Mouse (Mus musculus): ENCODE measurements around the gene Btrc.
A peak's percentile ranks its signal among the peaks of the same experiment; 100 is the strongest.

Gene Btrc

DNA sequence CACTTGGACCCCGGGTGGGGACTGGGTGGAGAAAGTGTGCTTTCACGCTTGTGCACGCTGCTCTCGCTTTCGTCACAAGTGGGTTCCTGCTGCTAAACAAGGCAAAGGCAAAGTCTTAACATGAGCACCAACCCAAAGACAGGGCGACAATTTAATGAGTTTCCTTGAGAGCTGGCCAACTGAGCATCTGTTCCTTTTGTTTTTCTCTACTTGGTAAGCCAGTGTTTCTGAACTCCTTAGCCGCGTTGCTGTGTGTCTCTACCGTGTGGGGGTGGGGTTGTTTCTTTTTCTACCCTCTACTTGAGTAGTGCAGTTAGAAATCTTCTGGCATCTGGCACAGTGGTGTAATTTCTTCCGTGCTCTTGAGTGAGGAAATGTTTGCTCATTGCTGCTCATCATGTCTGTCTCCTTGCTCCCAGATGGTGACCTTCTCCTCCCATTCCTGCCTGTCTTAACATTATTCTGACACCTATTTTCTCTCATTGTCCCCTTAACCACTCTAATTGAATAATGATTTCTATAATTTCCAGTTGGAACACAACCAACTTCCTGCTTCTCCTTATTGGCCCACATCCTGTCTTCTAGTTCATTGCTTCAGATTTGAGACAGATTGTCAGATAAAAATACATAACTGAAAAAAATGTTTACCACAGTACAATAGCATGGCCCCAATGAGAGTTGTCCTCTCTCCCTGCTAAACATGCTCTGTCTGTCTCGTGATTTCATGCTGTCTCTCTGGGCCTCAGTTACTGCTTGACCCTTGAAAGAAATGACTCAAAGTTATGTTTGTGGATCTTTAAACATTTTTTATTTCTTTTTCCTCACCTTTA lies 109.4 kb downstream of the Btrc start:
- peak; percentile 56 for DNase-seq (ENCODE audit: low read depth)

DNA sequence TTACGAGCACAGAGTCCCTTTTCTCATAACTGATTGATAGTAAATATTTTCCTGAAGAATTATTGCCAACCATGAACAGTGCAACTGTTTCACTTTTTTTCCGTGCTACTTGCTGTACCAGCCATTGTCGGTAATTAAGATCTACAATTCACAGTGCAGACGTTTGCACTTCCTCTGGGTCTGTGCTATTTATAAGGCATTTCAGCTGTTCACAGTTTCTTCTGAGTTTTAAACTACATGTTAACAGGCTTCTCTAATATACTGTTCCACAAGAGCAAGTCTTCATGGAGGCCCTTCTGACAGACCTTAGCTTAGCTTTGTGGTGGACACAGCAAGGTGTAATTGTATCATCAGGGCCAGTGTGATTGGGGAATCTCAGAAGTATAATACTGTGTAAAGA lies 111.2 kb downstream of the Btrc start:
- DNase-seq (ENCODE audit: low read depth) = peak; percentile 9

DNA sequence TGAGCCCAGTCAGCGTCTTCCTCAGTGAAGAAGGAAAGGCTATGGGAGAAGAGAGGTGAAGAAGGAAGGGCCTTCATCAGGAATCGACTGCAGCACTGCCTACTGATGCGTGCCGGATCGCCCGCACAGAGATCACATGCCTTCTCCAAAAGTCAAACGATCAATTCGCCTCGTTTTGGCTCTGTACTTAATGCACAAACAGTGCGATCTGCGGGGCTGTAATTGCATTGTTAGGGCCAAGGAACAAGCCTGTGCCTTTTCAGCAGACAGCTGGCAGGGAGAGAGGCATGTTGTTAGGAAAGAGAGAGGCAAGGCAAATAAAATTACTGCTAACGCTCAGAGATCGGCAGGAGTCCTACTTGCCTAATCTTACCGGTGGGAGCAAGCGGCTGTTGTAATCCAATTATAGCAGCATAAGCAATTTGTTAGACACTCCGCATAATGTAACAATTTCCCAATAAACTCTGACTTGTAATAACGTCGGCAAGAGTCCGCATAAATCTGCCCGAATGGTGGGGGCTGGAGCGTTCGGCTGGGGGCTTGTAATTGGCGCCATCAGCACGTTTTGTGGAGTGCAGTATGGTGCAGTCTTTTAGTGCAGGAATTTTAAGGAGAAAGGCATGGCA lies 112.5 kb downstream of the Btrc start:
- DNase-seq (ENCODE audit: low read depth) = no peak

DNA sequence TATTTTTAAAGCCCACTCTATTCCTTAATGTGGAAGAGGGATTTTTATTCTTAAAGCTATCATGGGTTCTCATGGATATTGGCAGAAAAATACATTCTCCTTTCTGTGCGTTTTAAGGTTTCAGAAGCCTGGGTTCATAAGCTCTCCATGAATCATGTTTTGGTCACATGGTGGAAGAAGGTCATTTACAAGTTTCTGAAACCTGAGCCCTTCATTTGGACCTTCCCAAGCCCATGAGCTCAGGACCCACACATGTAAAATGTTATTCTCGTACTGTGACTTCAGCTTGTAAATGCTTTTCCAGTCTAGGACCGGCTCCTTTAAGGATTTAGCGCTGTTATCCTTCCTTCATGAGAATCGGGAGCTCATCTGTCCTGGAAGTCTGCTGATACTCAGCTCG lies 116.0 kb downstream of the Btrc start:
- no peak for DNase-seq (ENCODE audit: low read depth)

DNA sequence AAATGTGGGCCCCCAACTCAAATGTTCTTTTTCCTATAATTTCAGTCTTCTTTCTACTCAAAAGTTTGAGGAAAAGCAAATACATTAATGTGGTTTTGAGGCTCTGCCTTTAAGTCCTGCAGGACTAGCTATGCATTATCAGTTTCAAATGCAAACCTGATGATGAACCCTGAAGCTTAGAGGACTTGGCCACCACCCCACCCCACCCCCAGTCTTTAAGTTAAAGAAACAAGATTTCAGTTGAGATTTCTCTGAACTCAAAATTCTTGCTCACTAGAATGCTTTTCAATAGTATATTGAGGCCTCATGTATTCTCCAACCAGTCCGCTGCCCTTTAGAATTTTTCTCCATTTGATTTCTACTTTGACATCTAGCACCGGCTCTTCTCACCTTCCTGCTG lies 117.0 kb downstream of the Btrc start:
- no peak for DNase-seq (ENCODE audit: low read depth)

DNA sequence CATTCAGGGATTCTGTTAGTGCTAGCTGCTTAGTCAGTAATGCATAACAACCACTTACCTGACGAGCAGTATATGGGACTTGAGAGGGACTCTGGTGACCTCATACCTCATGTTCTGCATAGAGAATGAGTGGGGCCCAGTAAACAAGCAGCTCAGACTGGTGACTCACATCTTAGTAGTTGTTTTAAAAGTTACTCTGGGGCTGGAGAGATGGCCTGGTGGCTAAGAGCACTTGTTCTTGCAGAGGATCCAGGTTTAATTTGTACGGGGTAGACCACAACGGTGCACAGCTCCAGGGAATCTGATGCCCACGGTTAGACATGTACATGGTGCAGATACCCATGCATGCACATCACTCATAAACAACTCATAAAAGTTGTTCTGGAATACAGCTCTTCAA lies 117.4 kb downstream of the Btrc start:
- DNase-seq (ENCODE audit: low read depth) = no peak

DNA sequence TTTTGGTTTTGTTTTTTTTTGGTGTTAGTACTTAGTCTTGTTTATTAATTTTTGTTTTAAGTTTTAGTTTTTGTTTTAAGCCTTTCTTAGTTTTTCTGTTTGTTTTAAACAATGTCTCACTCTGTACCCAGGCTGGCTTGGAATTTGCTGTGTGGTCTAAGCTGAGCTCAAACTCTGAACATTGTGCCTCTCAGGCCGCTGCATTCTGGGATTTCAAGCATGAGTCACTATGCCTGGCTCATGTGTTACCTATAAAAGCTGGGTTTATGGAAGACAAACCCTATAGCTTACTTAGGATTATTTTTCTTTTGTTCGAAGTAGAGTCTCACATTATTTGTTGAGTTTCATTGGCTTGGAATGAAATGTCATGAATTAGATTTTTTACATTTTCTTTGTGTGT lies 119.9 kb downstream of the Btrc start:
- no peak for DNase-seq (ENCODE audit: low read depth)

DNA sequence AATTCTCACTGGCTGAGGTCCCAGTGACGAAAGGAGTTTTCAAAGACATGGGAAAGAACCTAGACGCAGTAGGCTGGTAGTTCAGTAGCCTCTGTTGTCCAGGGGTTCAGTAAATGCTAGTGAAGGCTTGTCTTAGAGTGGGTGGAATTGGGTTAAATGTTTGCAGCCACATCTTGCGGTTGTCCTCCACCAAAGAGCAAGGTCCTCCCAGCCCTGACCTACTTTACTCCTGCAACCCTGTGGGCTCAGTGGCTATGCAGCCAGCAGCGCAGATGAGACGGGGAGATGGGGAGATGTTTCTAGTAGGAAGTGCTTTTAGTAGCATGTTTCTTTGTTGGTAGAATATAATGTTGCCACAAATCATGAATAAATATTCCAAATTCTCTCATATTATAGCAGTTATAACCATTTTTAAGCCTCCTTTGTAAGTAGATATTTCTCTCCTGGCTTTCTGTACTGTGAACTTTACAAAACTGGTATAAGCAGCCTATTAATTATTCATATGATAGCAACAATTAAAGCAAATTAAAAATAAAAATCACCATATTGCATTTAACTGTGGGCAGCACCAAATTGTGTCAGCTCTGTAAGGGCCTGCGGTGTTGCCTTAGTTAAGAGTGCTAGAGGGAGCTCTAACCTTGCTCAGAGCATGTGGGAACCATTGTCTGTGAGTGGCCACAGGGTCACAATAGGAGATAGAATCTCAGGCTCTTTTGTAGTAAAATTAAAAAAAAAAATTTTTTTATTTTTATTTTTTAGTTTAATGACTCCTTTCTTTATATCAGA lies 122.9 kb downstream of the Btrc start:
- DNase-seq (ENCODE audit: low read depth) = no peak

DNA sequence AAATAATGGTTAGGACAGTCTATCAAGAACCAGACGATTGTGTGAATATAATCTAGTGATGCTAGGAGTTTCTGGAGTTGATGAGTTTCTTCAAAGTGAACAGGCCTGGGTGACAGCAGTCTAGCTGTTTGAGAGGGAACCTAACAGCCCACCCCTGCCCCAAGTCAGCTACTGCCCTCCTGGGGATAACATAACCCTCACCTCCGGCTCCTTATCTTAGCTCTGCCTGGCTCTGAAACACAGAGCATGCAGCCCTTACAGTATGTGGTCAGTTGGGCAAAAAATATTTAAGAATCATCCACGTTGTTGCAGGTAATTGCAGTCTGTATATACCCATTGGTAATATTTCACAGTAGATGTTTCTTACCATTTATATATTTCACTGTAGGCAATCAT lies 123.5 kb downstream of the Btrc start:
- DNase-seq (ENCODE audit: low read depth) = no peak

DNA sequence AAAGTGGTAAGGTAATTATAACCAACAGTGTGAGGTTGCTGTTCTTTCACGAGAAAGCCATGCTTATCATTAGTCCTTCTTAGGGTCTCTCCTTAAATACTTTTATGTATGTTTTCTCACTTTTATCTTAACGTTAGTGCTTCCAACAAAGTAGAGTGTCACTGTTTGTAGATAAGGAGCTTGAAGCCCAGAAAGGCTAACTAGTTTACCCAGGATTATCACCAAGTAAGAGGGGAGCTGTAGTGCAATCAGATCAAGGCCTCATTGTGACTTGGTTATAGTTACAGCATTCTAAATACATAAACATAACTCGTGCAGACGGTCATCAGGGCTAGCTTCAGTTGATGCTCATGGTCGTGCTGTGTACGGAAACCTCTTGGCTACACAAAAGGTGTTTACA lies 126.4 kb downstream of the Btrc start:
- DNase-seq (ENCODE audit: low read depth) = no peak

DNA sequence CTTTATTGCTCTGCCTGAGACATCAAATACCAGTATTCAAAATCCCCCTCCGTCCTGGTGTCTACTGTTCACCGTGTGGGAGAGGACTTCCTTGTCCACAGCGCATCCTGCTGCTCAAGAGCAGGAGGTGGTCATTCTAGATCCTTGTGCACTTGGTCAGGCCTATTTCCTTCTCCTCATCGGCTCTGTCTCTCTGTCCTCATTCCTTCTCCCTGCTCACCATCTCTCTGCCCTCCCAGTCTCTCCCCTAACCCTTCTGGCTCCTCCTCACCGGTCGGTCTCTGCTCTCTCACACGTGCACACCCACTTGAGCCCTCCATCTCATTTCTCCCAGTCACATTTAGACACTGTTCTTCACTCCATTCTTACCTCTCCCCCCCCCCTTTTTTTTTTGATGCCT lies 127.7 kb downstream of the Btrc start:
- DNase-seq (ENCODE audit: low read depth) = no peak

DNA sequence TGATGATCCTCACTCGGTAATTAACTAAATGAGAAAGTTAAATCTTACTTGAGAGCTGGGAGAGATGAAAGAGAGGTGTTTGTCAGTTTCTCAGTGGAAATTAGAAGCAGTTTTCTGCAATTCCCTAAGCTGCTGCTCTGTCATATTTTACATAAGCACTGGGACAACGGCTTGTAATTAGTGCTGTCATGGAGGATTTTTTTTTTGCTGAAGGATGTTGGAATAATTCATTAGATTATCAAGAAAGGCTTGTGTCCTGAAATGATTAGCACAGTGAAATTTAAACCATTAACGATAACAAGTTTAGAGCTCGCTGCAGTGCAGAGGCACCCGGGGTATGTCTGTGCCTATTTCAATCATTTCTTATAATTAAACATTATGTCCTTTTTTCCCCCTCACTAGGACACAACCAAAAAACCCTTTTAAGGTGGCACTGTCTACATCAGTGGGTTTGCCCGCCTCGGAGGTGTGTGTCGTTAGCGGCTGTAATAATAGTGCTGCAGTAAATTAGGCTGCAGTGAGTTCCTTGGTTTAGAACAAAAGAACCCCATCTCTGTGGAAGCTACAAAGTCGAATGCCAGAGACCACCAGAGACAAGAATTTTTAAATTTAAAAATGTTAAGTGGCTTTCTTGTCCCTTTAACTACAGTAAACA lies 130.7 kb downstream of the Btrc start:
- DNase-seq (ENCODE audit: low read depth) = no peak

DNA sequence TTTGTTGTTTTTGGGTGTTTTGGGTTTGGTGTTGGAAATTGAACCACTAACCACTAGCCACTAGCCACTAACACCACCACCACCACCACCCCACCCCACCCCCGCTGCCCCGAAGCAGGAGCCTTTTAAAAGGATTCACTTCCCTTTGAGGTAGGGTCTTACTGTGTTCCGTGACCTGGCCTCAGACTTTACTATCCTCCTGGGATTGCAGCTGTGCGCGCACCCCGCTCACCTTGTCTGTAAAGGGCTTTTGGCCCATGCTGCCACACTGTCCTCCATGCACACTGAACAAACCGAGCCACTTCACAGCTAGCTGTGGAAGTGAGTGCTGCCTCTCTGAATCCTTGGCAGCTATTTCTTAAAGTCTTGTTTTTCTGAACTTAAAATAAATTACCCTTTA lies 141.9 kb downstream of the Btrc start:
- no peak for DNase-seq (ENCODE audit: low read depth)

DNA sequence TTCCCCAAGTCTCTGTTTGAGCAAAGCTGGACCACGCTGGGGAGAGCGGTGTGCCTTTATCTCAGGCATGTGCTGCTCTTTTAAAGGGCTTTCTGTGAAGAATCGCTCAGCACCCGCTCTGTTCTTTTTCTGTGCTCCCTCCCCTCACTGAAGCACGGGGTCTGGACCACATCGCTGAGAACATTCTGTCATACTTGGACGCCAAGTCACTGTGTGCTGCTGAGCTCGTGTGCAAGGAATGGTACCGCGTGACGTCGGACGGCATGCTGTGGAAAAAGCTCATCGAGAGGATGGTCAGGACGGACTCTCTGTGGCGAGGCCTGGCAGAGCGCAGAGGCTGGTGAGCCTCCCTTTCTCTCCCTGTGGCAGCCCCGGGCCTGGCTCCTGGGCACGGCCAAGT lies 144.0 kb downstream of the Btrc start:
- no peak for DNase-seq (ENCODE audit: low read depth)

DNA sequence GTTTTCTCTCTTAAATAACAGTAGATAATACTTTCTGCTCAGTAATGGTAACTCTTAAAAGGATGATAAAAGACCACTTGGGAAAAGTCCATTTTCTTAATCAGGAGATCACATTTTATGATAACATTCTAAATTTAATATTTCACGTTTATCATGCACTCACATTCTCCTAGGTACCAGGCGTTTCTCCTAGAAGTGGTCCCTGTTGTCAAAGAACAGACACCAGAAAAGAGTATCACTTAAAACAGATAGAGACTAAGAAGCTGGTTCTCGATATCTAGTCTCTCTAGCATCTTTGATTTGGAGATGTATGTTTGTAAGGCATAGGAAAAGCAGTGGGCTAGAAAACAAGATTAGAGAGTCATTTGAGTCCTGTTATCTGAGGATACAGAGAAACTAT lies 147.1 kb downstream of the Btrc start:
- no peak for DNase-seq (ENCODE audit: low read depth)

DNA sequence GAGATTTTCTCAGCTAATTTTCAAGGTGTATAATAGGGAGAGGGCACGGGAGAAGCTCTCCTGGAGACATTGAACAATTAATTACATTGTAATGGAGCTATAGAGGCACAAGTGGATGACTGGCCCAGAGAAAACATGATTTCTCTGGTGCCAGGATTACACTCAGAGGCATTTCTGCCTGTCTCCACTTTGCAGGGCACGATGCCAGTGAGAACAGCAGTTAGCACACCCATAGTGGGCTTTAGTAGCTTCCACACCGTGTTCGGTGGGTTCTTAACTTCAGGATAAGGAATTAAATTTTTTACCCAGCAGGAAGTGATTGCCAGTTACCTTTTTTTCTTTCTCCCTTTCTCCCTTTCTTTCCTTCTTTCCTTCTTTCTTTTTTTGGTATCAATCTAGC lies 147.9 kb downstream of the Btrc start:
- no peak for DNase-seq (ENCODE audit: low read depth)

DNA sequence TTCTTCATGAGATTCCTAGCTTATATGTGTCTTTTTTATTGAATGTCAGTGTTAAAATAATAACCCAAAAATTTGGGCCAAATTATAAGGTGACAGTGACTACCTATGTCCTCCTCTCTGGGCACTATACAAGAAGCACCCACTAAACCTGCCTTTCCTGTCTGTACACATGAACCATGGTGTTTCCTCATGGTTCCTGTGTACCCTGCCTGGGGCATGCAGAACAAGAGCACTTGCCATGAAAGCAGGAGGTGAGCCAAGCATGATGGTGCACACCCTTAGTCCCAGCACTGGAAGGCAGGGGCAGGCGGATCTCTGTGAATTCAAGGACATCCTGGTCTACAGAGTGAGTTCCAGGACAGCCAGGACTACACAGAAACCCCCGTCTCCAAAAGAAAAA lies 151.8 kb downstream of the Btrc start:
- no peak for DNase-seq (ENCODE audit: low read depth)

DNA sequence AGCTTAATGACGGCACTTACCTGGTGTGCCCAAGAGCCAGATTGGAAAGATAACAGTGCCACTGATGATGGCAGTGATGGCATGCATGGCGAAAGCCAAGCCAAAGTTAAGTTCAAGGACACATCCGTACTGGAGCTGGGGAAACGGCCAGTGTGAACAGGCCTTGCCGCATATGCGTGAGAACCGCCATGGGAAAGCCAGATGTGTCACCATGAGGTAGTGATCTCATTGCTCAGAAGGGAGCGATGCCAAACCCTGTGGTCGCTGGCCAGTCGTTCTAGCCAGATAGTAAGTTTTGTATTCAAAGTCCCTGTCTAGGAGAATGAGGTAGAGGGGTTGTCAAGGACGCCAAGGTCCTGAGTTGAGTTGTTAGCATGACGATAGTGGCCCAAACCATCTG lies 152.7 kb downstream of the Btrc start:
- DNase-seq (ENCODE audit: low read depth) = no peak

DNA sequence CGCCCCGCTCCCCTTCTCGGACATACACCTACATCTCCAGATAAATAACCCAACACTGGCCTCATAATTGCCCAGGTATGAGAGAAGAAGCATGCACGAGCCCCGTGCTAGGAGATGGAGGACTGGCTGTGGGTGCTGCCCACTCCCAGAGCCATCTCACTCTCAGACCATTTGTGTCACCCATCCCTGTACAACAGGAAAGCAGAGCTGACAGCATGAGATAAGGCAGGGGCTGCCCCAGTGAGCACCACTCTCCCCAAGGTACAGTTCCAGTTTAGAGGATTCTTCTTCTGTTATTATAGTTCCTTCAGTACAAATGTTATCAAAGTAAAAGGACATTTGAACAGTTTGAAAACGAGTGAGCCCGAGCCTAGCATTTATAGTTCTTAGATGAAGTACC lies 163.8 kb downstream of the Btrc start:
- no peak for DNase-seq (ENCODE audit: low read depth)

DNA sequence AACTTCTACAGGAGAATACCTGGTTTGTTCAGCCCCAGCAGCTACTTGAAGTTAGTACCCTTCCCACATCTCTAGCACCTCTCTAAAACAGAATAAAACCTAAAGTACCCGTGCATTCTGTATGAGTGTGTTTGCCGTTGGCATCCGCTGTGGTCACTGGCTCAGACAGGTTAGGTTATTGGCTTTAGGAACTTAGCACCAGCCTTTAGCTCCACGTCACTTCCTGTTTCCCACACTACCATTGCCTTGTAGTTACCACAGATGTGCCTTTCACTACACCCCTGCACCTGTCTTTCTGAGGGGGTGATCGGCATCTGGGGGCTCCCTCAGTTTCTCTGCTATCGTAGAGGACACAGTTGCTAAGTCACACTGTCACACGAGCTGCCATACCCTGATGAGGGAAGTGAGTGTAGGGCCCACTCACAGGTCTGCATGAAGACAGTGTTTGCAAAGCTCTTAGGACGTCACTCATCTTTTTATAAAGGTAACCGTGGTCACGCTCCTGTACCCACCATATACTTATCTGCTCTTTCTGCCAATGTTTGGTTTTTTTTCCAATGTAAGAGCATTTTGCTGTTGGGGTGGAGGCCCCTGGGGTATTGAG lies 164.5 kb downstream of the Btrc start:
- peak; percentile 66 for DNase-seq (ENCODE audit: low read depth)

DNA sequence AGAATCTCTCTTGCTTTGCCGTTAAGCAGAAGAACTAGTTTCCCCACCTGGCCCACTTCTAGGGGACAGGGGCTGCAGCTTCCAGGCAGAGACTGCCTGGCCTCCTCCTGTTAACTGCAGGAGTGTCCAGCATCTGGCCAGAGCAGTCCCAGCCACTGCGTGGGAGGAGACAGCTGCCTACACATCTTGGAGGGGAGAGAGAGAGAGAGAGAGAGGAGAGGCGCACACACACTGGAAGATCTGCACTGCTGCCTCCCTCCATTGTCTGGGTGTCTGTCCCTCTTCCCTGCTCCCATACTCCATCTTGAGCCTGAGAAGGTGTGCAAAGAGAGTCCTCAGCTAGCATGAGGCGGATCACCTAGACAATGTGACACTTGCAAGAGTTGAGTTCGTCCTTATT lies 165.8 kb downstream of the Btrc start:
- DNase-seq (ENCODE audit: low read depth) = no peak
